Mouse (Mus musculus): ENCODE data around the gene Slfn5.
"Not testable (repeated sequence)": the region's sequence is repeated elsewhere in the genome, so short reads cannot be mapped to it uniquely, and the experiment has no call there.

Gene Slfn5

DNA sequence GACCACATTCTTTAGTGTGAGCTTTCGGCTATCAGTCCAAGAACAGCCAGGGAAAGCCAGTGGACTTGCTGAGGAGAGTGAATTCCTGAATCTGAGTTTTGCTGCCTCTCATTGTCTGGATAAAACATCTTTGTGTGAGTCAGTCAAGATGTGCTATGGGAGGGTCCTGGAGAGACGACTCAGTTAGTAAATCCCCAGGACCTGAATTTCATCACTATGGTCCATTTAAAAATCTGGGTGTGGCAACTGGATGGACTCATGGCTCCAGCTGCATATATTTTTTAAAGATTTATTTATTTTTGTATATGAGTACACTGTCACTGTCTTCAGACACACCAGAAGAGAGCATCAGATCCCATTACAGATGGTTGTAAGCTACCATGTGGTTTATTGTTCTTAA, 5.5 kb upstream of the Slfn5 start:
- no peak for DNase-seq (ENCODE audit: low spot score in 2 of 2)

DNA sequence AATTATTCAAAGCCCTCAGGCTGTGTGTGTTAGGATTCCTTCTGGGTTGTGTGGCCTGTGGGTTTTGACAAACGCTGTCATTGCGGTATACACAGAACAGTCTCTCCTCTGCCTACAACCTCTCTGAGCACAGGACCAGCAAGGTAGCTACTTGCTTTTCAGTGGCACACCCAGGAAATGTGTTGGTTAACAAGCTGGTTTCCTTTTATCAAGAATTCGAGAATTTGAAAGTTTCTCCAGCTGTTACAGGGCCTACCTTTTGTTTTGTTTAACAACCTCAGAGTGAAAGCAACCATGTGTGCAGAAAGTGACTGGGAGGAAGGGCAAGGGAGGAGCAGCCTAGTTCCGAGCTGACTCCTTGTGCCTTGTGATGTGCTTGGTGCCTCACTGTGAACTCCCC, 3.7 kb upstream of the Slfn5 start:
- peak; percentile 49 for DNase-seq (ENCODE audit: low spot score in 2 of 2)

GRCm38 (mm10) chr11:82949036-82949435, 2.1 kb upstream of the Slfn5 start:
- no peak for DNase-seq (ENCODE audit: low spot score in 2 of 2)

DNA sequence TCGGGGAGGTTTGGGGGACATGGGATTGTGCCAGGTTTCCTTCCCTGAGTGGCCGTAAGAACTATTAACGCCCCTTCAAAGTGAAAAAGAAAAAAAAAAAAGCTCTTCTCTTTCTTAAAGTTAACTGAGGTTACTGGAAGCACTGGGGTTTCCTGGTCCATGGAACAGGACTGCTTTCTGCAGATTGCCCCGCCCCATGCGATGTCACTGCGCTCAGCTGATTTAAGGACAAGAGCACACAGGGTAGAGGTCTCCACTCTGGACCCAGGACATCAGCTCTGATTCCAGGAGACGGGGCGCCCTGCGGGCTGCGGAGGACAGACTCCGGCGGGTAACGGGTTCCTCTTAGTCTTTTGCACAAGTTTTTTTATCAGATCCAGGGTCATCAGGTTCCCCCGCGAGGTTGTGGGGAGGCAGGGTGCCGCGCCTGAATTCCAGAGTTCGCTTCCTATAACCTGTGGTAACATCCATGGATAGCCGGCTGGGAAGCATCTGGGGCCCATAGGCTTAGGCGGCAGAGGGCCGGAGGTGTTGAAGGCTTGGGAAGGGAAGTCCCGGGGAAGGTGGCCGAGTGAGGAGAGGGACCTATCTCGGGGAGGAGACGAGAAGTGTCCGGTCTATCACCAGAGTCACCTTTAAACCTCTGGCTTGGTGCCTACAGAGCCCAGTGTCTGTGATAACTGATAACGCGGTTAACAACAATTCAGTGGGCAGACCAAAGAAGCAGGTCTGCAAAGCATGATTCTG, 889 bp downstream of the Slfn5 start:
- DNase-seq (ENCODE audit: low spot score in 2 of 2), result peak in 1 of 2 experiments; percentile 38

DNA sequence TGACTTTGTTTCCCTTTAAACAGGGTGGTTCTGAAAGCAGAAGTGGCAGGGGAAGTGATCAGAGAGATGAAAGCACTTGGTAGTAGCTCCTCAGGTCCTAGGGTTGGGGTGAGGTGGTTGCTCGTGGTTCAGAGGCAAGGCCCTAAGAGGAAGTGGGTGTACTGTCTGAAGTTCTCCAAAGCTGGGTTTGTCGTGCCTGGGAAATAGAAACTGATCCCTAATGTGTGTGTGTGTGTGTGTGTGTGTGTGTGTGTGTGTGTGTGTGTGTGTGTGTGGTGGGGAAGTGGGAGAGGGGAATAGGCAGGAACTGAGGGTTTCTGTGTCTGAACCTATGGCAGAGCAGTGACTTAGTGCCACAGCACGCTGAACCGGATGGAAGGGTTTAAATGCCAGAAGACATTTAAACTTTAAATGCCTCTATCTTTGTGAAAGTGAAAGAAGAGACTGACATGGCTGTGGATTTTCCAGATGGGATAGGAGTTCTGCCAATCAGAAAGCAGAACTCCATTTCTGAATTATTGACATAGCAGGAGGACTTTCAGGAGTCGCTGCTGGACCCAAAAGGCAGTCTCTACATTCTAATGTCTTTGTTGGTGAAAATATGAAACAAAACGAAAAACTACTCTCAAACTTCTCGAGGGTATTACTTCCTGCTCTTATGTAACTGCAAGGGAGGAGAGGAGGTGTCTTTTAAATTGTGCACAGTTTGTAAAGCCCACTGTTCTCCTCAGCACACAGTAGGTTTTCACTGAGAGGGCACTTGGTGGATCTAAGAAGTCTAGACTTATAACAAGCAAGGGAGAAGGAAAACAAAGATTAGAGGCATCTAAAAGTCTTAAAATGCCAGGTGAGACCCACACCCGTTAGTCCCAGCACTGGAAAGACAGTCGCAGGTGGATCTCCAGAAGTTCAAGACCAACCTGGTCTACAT, 1.7 kb downstream of the Slfn5 start:
- peak; percentile 56 to 62 for DNase-seq (ENCODE audit: low spot score in 2 of 2)

DNA sequence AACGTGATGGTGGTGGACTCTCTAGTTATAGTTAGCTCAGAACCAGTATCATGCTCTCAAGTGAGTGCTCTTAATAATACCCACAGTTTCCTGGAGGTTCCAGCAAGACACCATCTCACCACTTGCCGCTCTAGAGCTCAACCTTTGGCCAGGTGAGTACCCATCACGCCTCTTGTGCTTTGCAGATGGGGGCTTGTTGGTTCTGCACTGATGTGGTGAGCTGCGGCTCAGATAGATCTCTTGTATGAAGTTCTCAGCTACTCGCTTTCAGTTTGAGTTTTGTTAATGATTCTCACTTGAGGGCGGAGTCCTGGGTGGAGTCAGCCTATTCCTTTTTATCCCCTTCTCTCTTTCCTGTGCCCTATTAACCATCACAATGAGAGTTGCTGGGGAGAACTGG, 3.5 kb downstream of the Slfn5 start:
- no peak for DNase-seq (ENCODE audit: low spot score in 2 of 2)

DNA sequence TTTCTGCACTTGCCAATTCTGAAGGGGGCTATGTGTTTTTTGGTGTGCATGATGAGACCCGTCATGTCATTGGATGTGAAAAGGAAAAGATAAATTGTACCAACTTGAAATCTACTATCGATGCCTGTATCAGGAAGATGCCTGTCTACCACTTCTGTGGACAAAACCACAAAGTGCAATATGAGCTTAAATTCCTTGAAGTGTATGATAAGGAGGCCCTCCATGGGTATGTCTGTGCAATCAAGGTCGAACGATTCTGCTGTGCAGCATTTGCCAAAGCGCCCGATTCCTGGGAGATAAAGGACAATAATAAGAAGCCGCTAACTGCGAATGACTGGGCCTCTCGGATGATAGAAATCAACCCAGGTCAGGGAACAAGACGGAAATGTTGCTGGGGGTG, 5.8 kb downstream of the Slfn5 start:
- DNase-seq (ENCODE audit: low spot score in 2 of 2), result no peak

- peak in 1 of 2 experiments; percentile 61 for DNase-seq (ENCODE audit: low spot score in 2 of 2)
These were observed 8.5 kb downstream of the Slfn5 start for GRCm38 (mm10) chr11:82959613-82960012.

GRCm38 (mm10) chr11:82961743-82962142, 10.6 kb downstream of the Slfn5 start:
- no peak for DNase-seq (ENCODE audit: low spot score in 2 of 2)

GRCm38 (mm10) chr11:82962215-82962614, 11.1 kb downstream of the Slfn5 start:
- no peak for DNase-seq (ENCODE audit: low spot score in 2 of 2)

- DNase-seq (ENCODE audit: low spot score in 2 of 2), result peak in 1 of 2 experiments; percentile 44
These were observed 19.8 kb downstream of the Slfn5 start for GRCm38 (mm10) chr11:82970712-82971589.

GRCm38 (mm10) chr11:82971590-82971974, 20.4 kb downstream of the Slfn5 start:
- DNase-seq (ENCODE audit: low spot score in 2 of 2), result no peak

DNA sequence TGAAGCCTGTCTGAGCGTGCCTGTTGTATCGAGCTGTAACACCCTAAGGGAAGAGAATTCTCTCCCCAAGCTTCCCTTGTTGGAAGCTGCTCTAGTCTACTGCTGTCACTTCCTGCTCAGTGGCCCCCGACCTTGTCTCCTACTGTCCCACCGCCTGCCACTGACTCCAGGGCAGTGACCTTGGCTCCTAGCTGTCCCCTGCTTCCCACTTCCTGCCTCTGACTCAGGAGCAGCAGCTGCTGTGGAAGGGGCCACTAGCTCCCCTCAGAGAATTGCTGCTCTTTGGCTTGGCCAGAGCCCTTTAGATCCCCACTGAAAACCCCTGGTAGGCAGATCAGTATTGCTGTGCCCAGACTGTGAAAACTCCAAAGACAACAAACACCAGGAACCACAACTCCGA, 22.8 kb downstream of the Slfn5 start:
- no peak for DNase-seq (ENCODE audit: low spot score in 2 of 2)

- not testable (repeated sequence) for DNase-seq (ENCODE audit: low spot score in 2 of 2)
These were observed 31.3 kb downstream of the Slfn5 start for GRCm38 (mm10) chr11:82982409-82982808.

DNA sequence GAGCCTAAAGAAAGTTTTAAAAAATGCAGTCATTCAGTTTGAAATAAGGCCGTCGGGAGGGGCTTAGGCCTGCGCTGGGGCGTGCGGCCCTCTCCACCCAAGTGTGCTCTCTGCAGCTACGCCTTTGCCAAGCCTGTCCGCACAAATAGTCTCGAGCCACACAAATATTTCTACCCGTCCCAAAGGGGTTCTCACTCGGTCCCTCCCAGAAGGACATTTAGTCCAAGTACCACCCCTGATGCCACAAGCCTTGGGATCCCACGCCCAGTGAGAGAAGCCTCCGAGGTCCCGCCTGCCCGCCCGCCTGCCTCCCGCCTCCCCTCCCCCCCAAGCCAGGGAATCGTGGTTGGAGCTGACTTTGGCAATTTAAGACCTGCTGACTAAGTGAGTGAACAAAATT, 32.0 kb downstream of the Slfn5 start:
- no peak for DNase-seq (ENCODE audit: low spot score in 2 of 2)

DNA sequence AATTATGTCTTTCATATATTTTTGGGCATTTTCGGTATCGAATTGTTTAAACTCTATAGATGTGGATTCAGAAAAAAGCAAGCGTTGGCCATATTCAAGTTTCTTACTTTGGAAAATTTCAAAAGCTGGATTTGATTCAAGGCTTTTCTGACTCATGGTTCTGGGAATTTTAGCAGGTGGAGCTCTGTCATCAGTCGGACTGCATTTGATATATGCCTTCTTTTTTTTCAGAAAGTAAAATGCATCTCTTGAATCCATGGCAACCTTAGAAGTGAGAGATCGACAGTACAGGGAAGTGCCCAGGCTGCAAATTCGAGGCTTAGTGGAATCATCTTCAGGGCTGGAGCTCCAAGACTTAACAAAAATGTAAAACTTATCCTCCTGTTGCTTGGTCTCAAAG, 36.5 kb downstream of the Slfn5 start:
- no peak for DNase-seq (ENCODE audit: low spot score in 2 of 2)

- no peak for DNase-seq (ENCODE audit: low spot score in 2 of 2)
These were observed 38.2 kb downstream of the Slfn5 start for GRCm38 (mm10) chr11:82989357-82989756.

DNA sequence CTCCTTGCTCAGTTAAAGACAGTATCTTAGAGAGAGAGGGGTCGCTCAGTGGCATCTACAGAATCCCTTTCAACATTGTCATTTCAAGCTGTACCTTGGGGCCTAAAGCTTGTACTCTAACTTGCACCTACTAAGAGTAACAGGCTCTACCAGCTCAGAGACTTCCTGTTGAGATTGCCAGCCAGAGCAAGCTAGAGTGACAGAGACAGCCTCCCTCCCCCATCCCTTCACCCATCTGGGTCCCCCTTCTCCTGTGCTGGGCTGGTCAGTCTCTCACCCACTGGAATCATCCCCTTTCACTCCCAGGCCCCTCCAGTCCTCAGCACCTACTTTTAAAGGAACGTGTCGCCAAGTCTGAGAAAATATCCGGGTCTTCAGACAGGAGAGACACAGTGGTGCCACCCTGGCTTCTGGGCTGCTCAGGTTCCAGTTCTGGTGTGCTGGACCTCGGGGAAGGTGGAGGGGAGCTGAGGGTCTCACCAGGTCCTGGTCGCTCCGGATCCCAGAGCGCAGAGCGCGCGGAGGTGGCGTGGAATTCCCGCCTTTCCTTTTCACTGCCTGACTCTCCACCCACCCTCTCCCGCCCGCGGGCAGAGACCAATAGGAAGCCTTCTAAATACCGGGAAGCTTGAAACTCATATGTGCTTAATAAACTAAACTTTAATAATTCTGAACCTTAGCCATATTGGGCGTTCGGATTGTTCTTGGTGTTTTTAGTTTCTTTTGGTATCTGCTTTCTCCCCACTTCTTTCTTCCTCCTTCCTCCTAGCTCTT, 39.6 kb downstream of the Slfn5 start:
- DNase-seq (ENCODE audit: low spot score in 2 of 2), result peak; percentile 23 to 34

GRCm38 (mm10) chr11:82991469-82992166, 40.5 kb downstream of the Slfn5 start, which contains the start of gene Slfn9:
Slfn9 (minus strand) TSS chr11:82991830.
- peak; percentile 8 to 31 for DNase-seq (ENCODE audit: low spot score in 2 of 2)

DNA sequence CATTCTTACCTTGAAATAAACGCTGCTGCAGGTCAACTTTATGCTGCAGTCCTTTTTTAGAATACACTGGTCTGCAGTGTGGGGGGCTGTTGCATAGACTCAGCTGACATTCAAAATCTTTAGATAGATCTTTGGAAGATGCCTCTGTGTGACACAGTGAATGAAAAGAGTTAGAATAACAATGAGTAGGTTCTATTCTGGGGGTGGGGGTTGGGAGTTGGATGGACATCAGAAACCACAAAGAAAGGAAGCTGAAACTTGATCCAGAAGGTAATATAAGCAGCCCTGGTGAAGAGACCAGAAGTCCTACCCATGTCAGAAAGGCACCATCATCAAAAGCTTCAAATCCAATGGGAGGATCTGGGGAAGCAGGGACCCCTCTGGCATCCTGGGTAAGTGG, 62.2 kb downstream of the Slfn5 start:
- DNase-seq (ENCODE audit: low spot score in 2 of 2), result no peak

Data from thymus, postnatal 10 days (tissue).